Mouse (Mus musculus) hindbrain, embryonic 10.5 days (tissue): Measurements from ENCODE around the gene Taar8a. TPM values are rescaled to one million over a fixed set of nuclear protein-coding genes. Genes with fewer than 3 reads are reported as not detected.
"Not testable (repeated sequence)": the region's sequence is repeated elsewhere in the genome, so short reads cannot be mapped to it uniquely, and the experiment has no call there.

ENCODE experiments used
- DNase-seq: peaks from one replicate; pipeline ENCODE4 v3.0.0-alpha.2; 2017; ENCODE audit warnings: low spot score
- H3K27ac ChIP-seq: fragments of 300-500 bp; sonication (generic); 2 replicates; pipeline ENCODE4 v1.5.1; 2016; ENCODE audit warnings: mild to moderate bottlenecking, moderate library complexity
- H3K27me3 ChIP-seq: fragments of 300-500 bp; sonication (generic); 2 replicates; pipeline ENCODE4 v1.6.1; 2016; ENCODE audit warnings: mild to moderate bottlenecking; ENCODE audit not compliant: poor library complexity, insufficient read depth, severe bottlenecking
- H3K36me3 ChIP-seq: fragments of 300-500 bp; sonication (generic); 2 replicates; pipeline ENCODE4 v1.6.1; 2016; ENCODE audit warnings: mild to moderate bottlenecking, moderate library complexity
- H3K4me1 ChIP-seq: fragments of 300-500 bp; sonication (generic); replicated peaks from 2 replicates; pipeline ENCODE4 v1.6.1; 2016; ENCODE audit warnings: mild to moderate bottlenecking
- H3K4me3 ChIP-seq: fragments of 300-500 bp; sonication (generic); 2 replicates; pipeline ENCODE4 v1.5.1; 2016; ENCODE audit warnings: mild to moderate bottlenecking, moderate library complexity
- H3K9me3 ChIP-seq: fragments of 300-500 bp; sonication (generic); 2 replicates; pipeline ENCODE4 v1.6.1; 2016; ENCODE audit warnings: mild to moderate bottlenecking, moderate library complexity
- WGBS: fragments of 180-500 bp; shearing (Covaris S2); methylation state at CpG from one replicate; pipeline ENCODE4 v1.1.7; 2016; 5-methylcytosine and 5-hydroxymethylcytosine counted together
- polyA plus RNA-seq: library from polyadenylated mRNA; unstranded; fragments of >200 nt; fragmentation: Nextera tagmentation; extraction: Ambion mirVana; gene quantifications from 2 replicates; pipeline ENCODE4 v1.2.1, GENCODE M21; 2016

Taar8a gene
- polyA plus RNA-seq: not detected in 2 replicates

- WGBS: 87% methylated on average over 2 of the region's 4 CpGs
- DNase-seq, H3K27ac ChIP-seq, H3K4me1 ChIP-seq, H3K27me3 ChIP-seq, H3K4me3 ChIP-seq, H3K36me3 ChIP-seq, H3K9me3 ChIP-seq: not testable (repeated sequence)
These were observed at the start of gene Taar8a for GRCm38 (mm10) chr10:24076200-24076599. Gene Taar8a, plus strand, starts transcription at chr10:24076500.

- Histone ChIP-seq H3K9me3 (no peaks in the 10 kb centered on the region), H3K27me3 (no peaks in the 10 kb centered on the region), H3K36me3 (no peaks in the 10 kb centered on the region), H3K4me3 (no peak within 1 kb of the TSS), H3K4me1 (no peaks in the 10 kb centered on the region), H3K27ac (no peak within 1 kb of the TSS)
- no peak for DNase-seq
These were observed 49.4 kb upstream of the Taar8a start, which contains the start of gene Taar7d for GRCm38 (mm10) chr10:24026922-24027321. Gene Taar7d, plus strand, starts transcription at chr10:24027222.

- Histone ChIP-seq H3K36me3 (no peaks in the 10 kb centered on the region), H3K9me3 (no peaks in the 10 kb centered on the region), H3K27ac (no peak overlapping the region), H3K27me3 (no peaks in the 10 kb centered on the region), H3K4me3 (no peak overlapping the region), H3K4me1 (no peaks in the 10 kb centered on the region)
- DNase-seq: no peak
These were observed 45.0 kb upstream of the Taar8a start for GRCm38 (mm10) chr10:24031347-24031746.

- H3K27ac ChIP-seq: no peak within 1 kb of the TSS
- no peaks in the 10 kb centered on the region for H3K36me3 ChIP-seq
- H3K4me3 ChIP-seq: no peak within 1 kb of the TSS
- H3K9me3 ChIP-seq: no peaks in the 10 kb centered on the region
- WGBS: 94% methylated on average over 2 of the region's 2 CpGs
- no peaks in the 10 kb centered on the region for H3K4me1 ChIP-seq
- H3K27me3 ChIP-seq: no peaks in the 10 kb centered on the region
- DNase-seq: no peak
These were observed 39.0 kb upstream of the Taar8a start, which contains the start of gene Taar7e for GRCm38 (mm10) chr10:24037314-24037713. Gene Taar7e, plus strand, starts transcription at chr10:24037614.

- Histone ChIP-seq H3K4me3 (no peak overlapping the region), H3K27ac (no peak overlapping the region), H3K36me3 (no peaks in the 10 kb centered on the region), H3K4me1 (no peaks in the 10 kb centered on the region), H3K9me3 (no peaks in the 10 kb centered on the region), H3K27me3 (no peaks in the 10 kb centered on the region)
- WGBS: 80% methylated on average over 2 of the region's 2 CpGs
- no peak for DNase-seq
These were observed 36.0 kb upstream of the Taar8a start for GRCm38 (mm10) chr10:24040120-24040869.

- no peak within 1 kb of the TSS for H3K4me3 ChIP-seq
- no peaks in the 10 kb centered on the region for H3K9me3 ChIP-seq
- H3K27me3 ChIP-seq: no peaks in the 10 kb centered on the region
- H3K4me1 ChIP-seq: no peaks in the 10 kb centered on the region
- H3K36me3 ChIP-seq: no peaks in the 10 kb centered on the region
- no peak for DNase-seq
- H3K27ac ChIP-seq: no peak within 1 kb of the TSS
These were observed 27.1 kb upstream of the Taar8a start, which contains the start of gene Taar7f for GRCm38 (mm10) chr10:24049210-24049609. Gene Taar7f, plus strand, starts transcription at chr10:24049510.

GRCm38 (mm10) chr10:24052039-24052438 lies 24.3 kb upstream of the Taar8a start:
- Histone ChIP-seq H3K4me1 (no peaks in the 10 kb centered on the region), H3K9me3 (no peaks in the 10 kb centered on the region), H3K27me3 (no peaks in the 10 kb centered on the region), H3K4me3 (no peak overlapping the region), H3K36me3 (no peaks in the 10 kb centered on the region), H3K27ac (no peak overlapping the region)
- no peak for DNase-seq
- 85% methylated on average over 5 of the region's 5 CpGs for WGBS

GRCm38 (mm10) chr10:24058986-24059385 lies 17.3 kb upstream of the Taar8a start:
- H3K27me3 ChIP-seq: no peaks in the 10 kb centered on the region
- H3K27ac ChIP-seq: no peak overlapping the region
- H3K9me3 ChIP-seq: no peaks in the 10 kb centered on the region; the same call in 1 of the 2 replicates
- H3K4me1 ChIP-seq: no peaks in the 10 kb centered on the region
- H3K36me3 ChIP-seq: no peaks in the 10 kb centered on the region
- WGBS: 84% methylated on average over 3 of the region's 3 CpGs
- no peak for DNase-seq
- H3K4me3 ChIP-seq: no peak overlapping the region

GRCm38 (mm10) chr10:24074751-24075150 lies 1.5 kb upstream of the Taar8a start:
- 55% methylated on average over 2 of the region's 2 CpGs for WGBS
- not testable (repeated sequence) for H3K9me3 ChIP-seq, DNase-seq, H3K27ac ChIP-seq, H3K4me1 ChIP-seq, H3K36me3 ChIP-seq, H3K27me3 ChIP-seq, H3K4me3 ChIP-seq

GRCm38 (mm10) chr10:24080166-24080565 lies 3.9 kb downstream of the Taar8a start:
- peak; percentile 24 for DNase-seq
- Histone ChIP-seq H3K36me3 (no peaks in the 10 kb centered on the region), H3K4me1 (no peaks in the 10 kb centered on the region), H3K9me3 (no peaks in the 10 kb centered on the region), H3K4me3 (no peak overlapping the region), H3K27ac (no peak overlapping the region), H3K27me3 (no peaks in the 10 kb centered on the region)
- WGBS: 47% methylated on average over 3 of the region's 3 CpGs

GRCm38 (mm10) chr10:24085936-24086335 lies 9.6 kb downstream of the Taar8a start:
- no peak overlapping the region for H3K4me3 ChIP-seq
- H3K27me3 ChIP-seq: no peaks in the 10 kb centered on the region
- H3K4me1 ChIP-seq: no peaks in the 10 kb centered on the region
- DNase-seq: no peak
- H3K36me3 ChIP-seq: no peaks in the 10 kb centered on the region
- H3K27ac ChIP-seq: no peak overlapping the region
- 64% methylated on average over 5 of the region's 5 CpGs for WGBS
- no peaks in the 10 kb centered on the region for H3K9me3 ChIP-seq

- Histone ChIP-seq H3K27me3 (no peaks in the 10 kb centered on the region), H3K27ac (no peak overlapping the region), H3K4me1 (no peaks in the 10 kb centered on the region), H3K36me3 (no peaks in the 10 kb centered on the region), H3K9me3 (no peaks in the 10 kb centered on the region), H3K4me3 (no peak overlapping the region)
- WGBS: 86% methylated on average over 5 of the region's 5 CpGs
- no peak for DNase-seq
These were observed 10.3 kb downstream of the Taar8a start for GRCm38 (mm10) chr10:24086555-24086954.

GRCm38 (mm10) chr10:24087168-24087567 lies 10.9 kb downstream of the Taar8a start:
- H3K9me3 ChIP-seq: no peaks in the 10 kb centered on the region
- H3K4me1 ChIP-seq: no peaks in the 10 kb centered on the region
- H3K4me3 ChIP-seq: no peak overlapping the region
- H3K27ac ChIP-seq: no peak overlapping the region
- DNase-seq: no peak
- no peaks in the 10 kb centered on the region for H3K27me3 ChIP-seq
- H3K36me3 ChIP-seq: no peaks in the 10 kb centered on the region
- 80% methylated on average over 2 of the region's 2 CpGs for whole genome bisulfite sequencing

- Histone ChIP-seq H3K27ac (no peak within 1 kb of the TSS), H3K36me3 (no peaks in the 10 kb centered on the region), H3K4me1 (no peaks in the 10 kb centered on the region), H3K9me3 (no peaks in the 10 kb centered on the region), H3K27me3 (no peaks in the 10 kb centered on the region), H3K4me3 (no peak within 1 kb of the TSS)
- DNase-seq: no peak
- WGBS: 73% methylated on average over 2 of the region's 2 CpGs
These were observed 15.9 kb downstream of the Taar8a start, which contains the start of gene Taar8b for GRCm38 (mm10) chr10:24092194-24092593. Gene Taar8b, minus strand, starts transcription at chr10:24092294.
